Mouse (Mus musculus) testis, adult 2 months (tissue): ENCODE measurements around the gene B830017H08Rik.

Experiments used
- CTCF ChIP-seq: fragments of 200-500 bp; IDR thresholded peaks from 2 replicates; pipeline ENCODE4 v1.5.1; 2012; ENCODE audit warnings: low read depth, mild to moderate bottlenecking, inconsistent platforms, low read length, moderate library complexity; ENCODE audit not compliant: control insufficient read depth, insufficient read depth, insufficient replicate concordance
- POLR2A ChIP-seq: fragments of 200-500 bp; IDR thresholded peaks from 2 replicates; pipeline ENCODE4 v1.6.1; 2012; ENCODE audit warnings: low read depth, mild to moderate bottlenecking, inconsistent platforms, low read length, moderate library complexity; ENCODE audit not compliant: control insufficient read depth

GRCm38 (mm10) chr16:17882196-17882595, 49.3 kb downstream of the B830017H08Rik start:
- TF ChIP-seq POLR2A (no peak), CTCF (no peak)
